Mouse (Mus musculus) intestine, embryonic 14.5 days (tissue): ENCODE measurements at regions not wholly inside any gene's neighbourhood (a gene's known extent, or its start where the extent isn't known, plus 50 kb on each side); places are given as distances from the start of the nearest gene placed in this dataset.

Experiments used
- ATAC-seq: fragments of 200-750 bp; cut with Nextera tagmentation; replicated peaks from 2 replicates; pipeline ENCODE4 v1.8.0; 2017; ENCODE audit warnings: low read depth, moderate number of reproducible peaks, moderate TSS enrichment, moderate library complexity; ENCODE audit not compliant: low FRiP score, low TSS enrichment
- DNase-seq: peaks from one replicate; pipeline ENCODE4 v3.0.0-alpha.2; 2018; ENCODE audit warnings: low spot score
- H3K27ac ChIP-seq: fragments of 300-500 bp; sonication (generic); 2 replicates; pipeline ENCODE4 v1.5.1; 2014; ENCODE audit warnings: low read depth, mild to moderate bottlenecking, control low read depth
- H3K27me3 ChIP-seq: fragments of 300-500 bp; sonication (generic); replicated peaks from 2 replicates; pipeline ENCODE4 v1.6.1; 2014; ENCODE audit warnings: low read length, control low read depth; ENCODE audit not compliant: control insufficient read depth, insufficient read depth
- H3K36me3 ChIP-seq: fragments of 300-500 bp; sonication (generic); 2 replicates; pipeline ENCODE4 v1.6.1; 2014; ENCODE audit warnings: low read length, control low read depth; ENCODE audit not compliant: control insufficient read depth, insufficient read depth
- H3K4me1 ChIP-seq: fragments of 300-500 bp; sonication (generic); replicated peaks from 2 replicates; pipeline ENCODE4 v1.6.1; 2014; ENCODE audit warnings: low read length, control low read depth, mixed read lengths; ENCODE audit not compliant: control insufficient read depth, insufficient read depth
- H3K4me2 ChIP-seq: fragments of 300-500 bp; sonication (generic); 2 replicates; pipeline ENCODE4 v1.6.1; 2014; ENCODE audit warnings: low read length
- H3K4me3 ChIP-seq: fragments of 300-500 bp; sonication (generic); 2 replicates; pipeline ENCODE4 v1.5.1; 2014; ENCODE audit warnings: low read depth, low read length, control low read depth, mixed read lengths
- H3K9ac ChIP-seq: fragments of 300-500 bp; sonication (generic); 2 replicates; pipeline ENCODE4 v1.6.1; 2014; ENCODE audit warnings: mild to moderate bottlenecking, low read length
- H3K9me3 ChIP-seq: fragments of 300-500 bp; sonication (generic); 2 replicates; pipeline ENCODE4 v1.6.1; 2016; ENCODE audit warnings: low read length, control low read depth; ENCODE audit not compliant: control insufficient read depth
- WGBS: fragments of 180-500 bp; shearing (Covaris S2); extraction: QIAGEN DNeasy Blood & Tissue Kit; methylation state at CpG from one replicate; pipeline ENCODE4 v1.1.7; 2014; 5-methylcytosine and 5-hydroxymethylcytosine counted together

GRCm38 (mm10) chr3:34198228-34198627 is 117.1 kb upstream of the Dnajc19 start:
- 0 out of 2 replicates have a peak overlapping the region, but pooled peaks have one; percentile 0 for H3K4me2 ChIP-seq
- no peak; the same call in 1 of the 2 replicates for ATAC-seq
- WGBS = 23% methylated on average over 8 of the region's 8 CpGs
- no peaks in the 10 kb centered on the region for H3K36me3 ChIP-seq
- H3K27me3 ChIP-seq = peaks cover 8% of the 10 kb centered on the region
- no peak overlapping the region for H3K9ac ChIP-seq
- H3K4me1 ChIP-seq = no peaks in the 10 kb centered on the region
- no peak for DNase-seq
- H3K9me3 ChIP-seq = no peaks in the 10 kb centered on the region
- no peak overlapping the region for H3K27ac ChIP-seq
- H3K4me3 ChIP-seq = no peak overlapping the region

DNA sequence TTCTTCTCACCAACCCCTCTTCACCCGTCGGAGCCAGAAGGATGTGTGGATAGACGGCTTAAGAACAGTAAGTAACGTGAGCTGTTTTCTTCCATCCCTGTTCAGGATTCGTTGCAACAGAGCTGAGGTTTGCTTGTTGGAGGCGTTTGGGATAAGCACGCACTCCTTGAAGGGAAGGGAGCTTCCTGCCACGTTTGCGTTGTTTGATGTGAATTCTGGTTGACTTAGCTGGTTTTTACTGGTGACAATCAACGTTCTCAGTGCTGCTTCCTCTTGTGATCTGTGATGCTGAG is 116.0 kb upstream of the Dnajc19 start:
- H3K4me2 ChIP-seq = no peak overlapping the region; the same call in 1 of the 2 replicates
- H3K4me1 ChIP-seq = no peaks in the 10 kb centered on the region
- H3K27ac ChIP-seq = peak overlapping the region; percentile 3; the same call in 1 of the 2 replicates
- no peaks in the 10 kb centered on the region for H3K9me3 ChIP-seq
- WGBS = 11% methylated on average over 10 of the region's 10 CpGs
- no peaks in the 10 kb centered on the region for H3K36me3 ChIP-seq
- peak overlapping the region; percentile 4; the same call in 1 of the 2 replicates for H3K4me3 ChIP-seq
- no peak for ATAC-seq
- peak overlapping the region; percentile 6; the same call in 1 of the 2 replicates for H3K9ac ChIP-seq
- DNase-seq = no peak
- H3K27me3 ChIP-seq = peaks cover 8% of the 10 kb centered on the region

DNA sequence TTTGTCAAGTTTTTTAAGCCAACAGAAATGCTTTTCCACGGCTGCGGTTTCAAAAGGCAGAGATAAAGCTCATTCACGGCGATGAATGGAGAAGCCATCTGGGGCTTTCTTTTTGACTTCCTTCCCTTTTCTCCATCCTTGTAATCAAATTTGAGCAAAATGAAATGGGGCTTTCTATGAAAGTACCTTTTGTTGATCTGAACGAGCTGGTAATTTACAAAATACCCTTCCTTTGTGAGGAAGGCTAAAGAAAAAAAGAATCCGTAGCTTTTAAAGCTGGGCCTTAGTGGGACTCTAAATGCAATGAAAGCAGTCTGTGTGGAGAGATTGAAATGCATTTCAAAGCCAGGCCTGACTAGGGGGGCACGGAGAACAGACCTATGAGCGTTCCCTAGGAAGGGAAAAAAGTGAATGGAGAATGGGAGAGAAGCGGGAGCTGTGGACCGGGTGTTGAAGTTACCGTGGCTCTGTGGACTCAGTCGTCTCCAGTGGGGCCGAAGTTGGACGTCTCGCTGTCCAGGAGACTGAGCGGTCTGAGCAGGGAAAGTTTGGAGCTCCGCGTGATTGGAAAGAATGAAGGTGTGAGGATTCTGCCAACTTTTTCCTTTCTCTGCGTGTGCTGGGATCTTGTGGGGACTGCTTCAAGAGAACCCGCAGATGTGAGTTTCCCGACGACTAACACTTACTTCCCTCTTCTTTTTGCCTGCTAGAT is 115.5 kb upstream of the Dnajc19 start:
- Histone ChIP-seq H3K4me2 (no peak overlapping the region; the same call in 1 of the 2 replicates), H3K4me1 (no peaks in the 10 kb centered on the region), H3K9me3 (no peaks in the 10 kb centered on the region), H3K27me3 (peaks cover 8% of the 10 kb centered on the region), H3K27ac (peak overlapping the region; percentile 3; the same call in 1 of the 2 replicates), H3K36me3 (no peaks in the 10 kb centered on the region), H3K4me3 (no peak overlapping the region), H3K9ac (peak overlapping the region; percentile 6; the same call in 1 of the 2 replicates)
- ATAC-seq = no peak
- DNase-seq = no peak
- 37% methylated on average over 22 of the region's 22 CpGs for whole genome bisulfite sequencing

- DNase-seq = no peak
- Histone ChIP-seq H3K9me3 (no peaks in the 10 kb centered on the region), H3K4me3 (no peak overlapping the region), H3K36me3 (no peaks in the 10 kb centered on the region), H3K4me2 (no peak overlapping the region), H3K9ac (no peak overlapping the region), H3K27me3 (peaks cover 8% of the 10 kb centered on the region), H3K4me1 (no peaks in the 10 kb centered on the region), H3K27ac (no peak overlapping the region)
- 73% methylated on average over 13 of the region's 13 CpGs for WGBS
- no peak for ATAC-seq
These were observed 114.8 kb upstream of the Dnajc19 start for GRCm38 (mm10) chr3:34195729-34196450.

DNA sequence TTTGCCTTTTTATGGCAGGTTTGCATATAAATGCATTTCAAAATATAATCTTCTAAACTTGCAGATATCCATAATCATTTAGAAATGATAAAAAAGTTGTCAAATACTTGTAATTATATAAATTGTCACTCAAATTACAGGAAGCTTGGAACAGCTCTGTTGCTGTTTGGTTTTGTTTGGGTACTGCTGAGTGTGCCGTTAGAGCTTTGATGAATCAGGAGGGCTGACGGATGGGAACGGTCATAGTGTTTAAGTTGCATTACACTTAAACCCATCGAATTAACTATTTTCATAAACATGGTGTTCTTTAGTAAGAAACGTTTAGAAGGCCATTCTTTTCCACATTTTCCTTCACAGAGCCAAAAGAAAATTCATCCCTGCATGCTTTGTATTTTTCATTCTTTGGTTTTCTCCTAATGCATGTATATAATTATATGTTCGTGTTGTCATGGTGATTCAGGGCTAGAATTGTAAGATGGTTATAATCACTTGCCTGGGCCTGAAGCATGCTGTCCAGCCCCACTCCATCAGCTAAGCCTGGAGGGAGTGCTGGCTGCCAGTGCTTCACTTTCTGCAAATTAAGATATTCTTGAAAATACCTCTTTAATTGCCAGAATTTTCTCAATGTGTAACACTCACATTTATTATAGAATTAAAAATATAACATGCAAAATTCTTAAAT is 92.4 kb upstream of the Dnajc19 start:
- DNase-seq (no peak), ATAC-seq (no peak)
- Histone ChIP-seq H3K9me3 (no peaks in the 10 kb centered on the region), H3K36me3 (no peaks in the 10 kb centered on the region), H3K27ac (no peak overlapping the region), H3K9ac (no peak overlapping the region), H3K4me3 (no peak overlapping the region), H3K4me2 (no peak overlapping the region), H3K27me3 (no peaks in the 10 kb centered on the region), H3K4me1 (no peaks in the 10 kb centered on the region)
- 63% methylated on average over 6 of the region's 6 CpGs for WGBS

DNA sequence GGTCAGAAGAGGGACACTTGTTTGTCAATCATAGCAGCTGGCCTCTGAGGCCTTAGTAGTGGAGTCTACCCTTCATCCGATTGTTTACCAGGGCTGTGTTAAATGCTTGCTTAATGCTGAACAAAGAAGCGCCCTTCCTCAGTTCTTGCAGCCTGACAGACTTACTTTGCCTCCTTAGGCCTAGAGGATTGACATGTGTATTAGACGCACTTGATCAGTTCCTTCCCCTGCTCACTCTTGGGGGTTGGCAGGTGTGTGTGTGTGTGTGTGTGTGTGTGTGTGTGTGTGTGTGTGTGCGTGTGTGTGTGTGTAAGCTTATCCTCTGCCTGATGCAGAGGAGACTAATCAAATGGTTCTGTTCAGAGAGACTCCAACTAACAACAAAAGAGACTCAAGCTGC is 91.8 kb upstream of the Dnajc19 start:
- no peak overlapping the region for H3K4me2 ChIP-seq
- no peak overlapping the region for H3K9ac ChIP-seq
- no peaks in the 10 kb centered on the region for H3K4me1 ChIP-seq
- no peak overlapping the region for H3K27ac ChIP-seq
- ATAC-seq = no peak
- H3K9me3 ChIP-seq = no peaks in the 10 kb centered on the region
- 77% methylated on average over 4 of the region's 4 CpGs for WGBS
- H3K4me3 ChIP-seq = no peak overlapping the region
- no peaks in the 10 kb centered on the region for H3K36me3 ChIP-seq
- no peak for DNase-seq
- H3K27me3 ChIP-seq = no peaks in the 10 kb centered on the region

GRCm38 (mm10) chr3:34171893-34172292 is 90.8 kb upstream of the Dnajc19 start:
- no peaks in the 10 kb centered on the region for H3K27me3 ChIP-seq
- no peak overlapping the region for H3K4me2 ChIP-seq
- 83% methylated on average over 6 of the region's 6 CpGs for WGBS
- no peaks in the 10 kb centered on the region for H3K4me1 ChIP-seq
- no peak for DNase-seq
- H3K4me3 ChIP-seq = no peak overlapping the region
- ATAC-seq = no peak
- no peaks in the 10 kb centered on the region for H3K9me3 ChIP-seq
- H3K9ac ChIP-seq = no peak overlapping the region
- no peak overlapping the region for H3K27ac ChIP-seq
- H3K36me3 ChIP-seq = no peaks in the 10 kb centered on the region

- no peaks in the 10 kb centered on the region for H3K9me3 ChIP-seq
- no peaks in the 10 kb centered on the region for H3K4me1 ChIP-seq
- no peak overlapping the region for H3K4me3 ChIP-seq
- 76% methylated on average over 1 of the region's 1 CpGs for WGBS
- H3K27me3 ChIP-seq = no peaks in the 10 kb centered on the region
- no peak overlapping the region for H3K9ac ChIP-seq
- DNase-seq = no peak
- no peaks in the 10 kb centered on the region for H3K36me3 ChIP-seq
- no peak overlapping the region for H3K27ac ChIP-seq
- ATAC-seq = no peak
- no peak overlapping the region for H3K4me2 ChIP-seq
These were observed 87.0 kb upstream of the Dnajc19 start for GRCm38 (mm10) chr3:34168087-34168486.
